Mouse (Mus musculus): ENCODE measurements around the gene Aff4. TPM values are rescaled to one million over a fixed set of nuclear protein-coding genes. Genes with fewer than 3 reads are reported as not detected.
"Not testable (repeated sequence)": the region's sequence is repeated elsewhere in the genome, so short reads cannot be mapped to it uniquely, and the experiment has no call there.

The Aff4 gene
- 100 to 1,000 TPM; 157 to 221 TPM for total RNA-seq (2021)

DNA sequence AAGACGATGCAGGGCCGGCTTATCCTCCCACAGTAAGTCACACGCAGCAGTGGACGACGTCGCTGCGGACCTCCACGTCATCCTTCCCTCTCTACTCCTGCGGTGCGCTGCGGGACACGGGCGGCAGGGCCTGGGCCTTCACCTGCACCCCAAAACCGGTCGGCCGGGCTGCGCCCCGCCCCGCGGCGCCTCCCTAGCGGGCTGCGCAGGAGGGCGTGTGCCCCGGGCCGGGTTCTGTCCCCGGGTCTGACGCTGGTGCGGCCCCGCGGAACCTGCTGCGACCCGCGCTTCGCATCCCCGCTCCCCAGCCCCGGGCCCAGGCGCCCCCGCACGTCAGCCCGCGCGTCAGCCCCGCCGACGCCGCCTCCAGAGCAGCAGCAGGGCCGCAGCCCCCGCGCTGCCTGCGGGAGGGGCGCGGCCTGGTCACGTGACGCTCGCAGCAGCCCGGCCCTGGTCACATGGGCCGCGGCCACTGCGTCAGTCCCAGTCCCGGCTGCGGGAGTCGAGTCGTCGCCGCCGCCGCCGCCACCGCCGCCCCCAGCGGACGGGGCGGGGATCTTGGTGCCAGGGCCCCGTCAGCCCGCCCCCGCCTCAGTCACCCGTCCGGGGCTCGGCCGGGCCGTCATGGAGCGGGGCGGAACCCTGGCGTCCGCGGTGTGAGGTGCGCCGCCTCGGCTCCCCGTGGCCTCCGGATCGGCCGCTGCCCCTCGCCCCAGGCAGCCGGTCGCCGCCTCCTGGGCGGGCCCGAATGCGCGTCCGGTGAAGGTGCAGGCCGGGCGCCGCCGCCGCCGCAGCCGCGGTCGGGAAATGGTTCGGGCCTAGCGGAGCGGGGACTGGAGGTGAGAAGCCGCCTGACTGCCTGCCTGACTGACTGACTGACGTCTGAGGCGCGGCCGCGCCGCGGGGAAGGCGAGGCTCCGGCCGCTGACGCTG, at the start of gene Aff4:
TSS of gene Aff4 (plus strand) at position 543 of the 933 bp plus-strand sequence.
- intact Hi-C loops (cut with DNase I) = loop anchor here (2.0 kb wide), 2 partner anchors 26 to 50 kb away; partner anchors contain the start of genes Hspa4 and Zcchc10
- DNase-seq (ENCODE audit: low spot score in 2 of 2) = peak; percentile 88 to 94

DNA sequence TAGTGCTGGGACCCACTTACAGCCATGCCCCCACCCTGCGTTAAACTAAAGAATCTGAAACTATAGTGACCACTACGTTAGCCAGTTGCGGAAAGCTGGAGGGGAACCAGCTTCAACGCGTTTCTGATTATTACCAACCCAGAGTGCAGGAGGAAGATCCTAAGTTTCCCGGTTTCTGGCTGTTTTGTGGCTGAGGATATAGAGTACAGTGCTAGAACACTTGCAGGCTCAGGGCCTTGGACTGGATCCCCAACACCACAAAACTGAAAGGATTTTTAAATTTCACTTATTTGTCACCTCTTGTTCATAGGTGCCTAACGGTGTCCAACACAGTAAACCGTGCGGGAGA, 49.5 kb upstream of the Aff4 start:
- intact Hi-C loops (cut with DNase I) = loop anchor here (2.0 kb wide), 1 partner anchor 50 kb away; the partner anchor contains the start of gene Aff4
- DNase-seq (ENCODE audit: low spot score in 2 of 2) = no peak

GRCm38 (mm10) chr11:53304044-53304840, 46.4 kb upstream of the Aff4 start:
- DNase-seq (ENCODE audit: low spot score in 2 of 2) = no peak
- intact Hi-C loops (cut with DNase I) = no loop called here

DNA sequence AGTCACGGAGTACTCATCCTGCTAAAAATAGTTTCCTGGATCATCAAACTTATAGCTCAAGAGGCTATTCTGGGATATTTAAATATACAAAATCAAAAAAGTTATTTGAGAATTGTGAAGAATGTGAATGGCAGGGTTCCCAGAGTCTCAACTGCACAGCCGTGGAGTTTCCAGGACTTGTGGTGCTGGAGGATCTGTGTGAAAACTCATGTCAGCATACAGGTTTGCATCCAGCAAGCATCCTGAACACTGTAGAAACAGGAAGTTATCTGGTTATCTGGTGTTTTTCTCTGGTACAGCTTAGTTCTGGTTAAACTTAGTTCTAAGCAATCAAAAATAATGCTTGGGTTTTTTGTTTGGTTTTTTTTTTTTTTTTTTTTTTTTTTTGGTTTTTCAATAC, 43.7 kb upstream of the Aff4 start:
- intact Hi-C loops (cut with DNase I) = no loop called here
- no peak for DNase-seq (ENCODE audit: low spot score in 2 of 2)

- no peak for DNase-seq (ENCODE audit: low spot score in 2 of 2)
- intact Hi-C loops (cut with DNase I) = no loop called here
These were observed 43.0 kb upstream of the Aff4 start for GRCm38 (mm10) chr11:53307558-53308065.

GRCm38 (mm10) chr11:53308251-53308864, 42.3 kb upstream of the Aff4 start:
- no peak for DNase-seq (ENCODE audit: low spot score in 2 of 2)
- intact Hi-C loops (cut with DNase I) = no loop called here

- no peak for DNase-seq (ENCODE audit: low spot score in 2 of 2)
- intact Hi-C loops (cut with DNase I) = no loop called here
These were observed 41.7 kb upstream of the Aff4 start for GRCm38 (mm10) chr11:53308884-53309310.

GRCm38 (mm10) chr11:53311385-53311784, 39.2 kb upstream of the Aff4 start:
- no peak for DNase-seq (ENCODE audit: low spot score in 2 of 2)
- intact Hi-C loops (cut with DNase I) = no loop called here

DNA sequence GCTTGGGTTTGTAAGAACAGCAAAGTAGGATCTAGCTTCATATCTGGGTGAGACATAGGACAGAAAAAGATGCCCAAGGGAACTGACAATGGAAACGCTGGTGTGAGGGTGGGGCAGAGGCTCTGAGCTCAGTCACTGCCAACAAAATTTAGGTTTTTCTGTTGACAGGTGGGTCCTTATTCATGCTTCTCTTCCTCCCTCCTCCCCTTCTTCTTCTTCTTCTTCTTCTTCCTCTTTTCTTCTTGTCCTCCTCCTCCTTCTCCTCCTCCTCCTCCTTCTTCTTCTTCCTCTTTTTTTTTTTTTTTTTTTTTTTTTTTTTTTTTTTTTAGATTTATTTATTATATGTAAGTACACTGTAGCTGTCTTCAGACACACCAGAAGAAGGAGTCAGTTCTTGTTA, 37.8 kb upstream of the Aff4 start:
- DNase-seq (ENCODE audit: low spot score in 2 of 2) = not testable (repeated sequence)

GRCm38 (mm10) chr11:53314770-53315173, 35.9 kb upstream of the Aff4 start:
- intact Hi-C loops (cut with DNase I) = no loop called here
- DNase-seq (ENCODE audit: low spot score in 2 of 2) = no peak

More for the DNA sequence above, 37.8 kb upstream of the Aff4 start:
- intact Hi-C loops (cut with DNase I) = not testable (repeated sequence)

GRCm38 (mm10) chr11:53316996-53317395, 33.6 kb upstream of the Aff4 start:
- DNase-seq (ENCODE audit: low spot score in 2 of 2) = peak in 1 of 2 experiments; percentile 19
- intact Hi-C loops (cut with DNase I) = no loop called here

DNA sequence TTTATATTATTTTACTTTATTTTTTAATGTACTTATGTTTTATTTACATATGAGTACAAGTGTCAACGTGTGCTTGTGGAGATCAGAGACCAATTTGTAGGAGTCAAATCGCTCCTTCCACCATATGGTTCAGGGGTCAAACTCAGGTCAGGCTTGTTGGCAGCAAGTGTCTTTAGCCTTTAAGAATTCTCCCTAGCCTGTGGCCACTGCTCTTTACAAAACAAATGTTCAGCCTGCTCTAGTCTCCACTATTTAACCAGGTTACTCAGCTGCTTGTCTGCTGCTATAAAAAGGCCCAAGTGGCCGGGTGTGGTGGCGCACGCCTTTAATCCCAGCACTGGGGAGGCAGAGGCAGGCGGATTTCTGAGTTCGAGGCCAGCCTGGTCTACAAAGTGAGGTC, 32.6 kb upstream of the Aff4 start:
- no peak for DNase-seq (ENCODE audit: low spot score in 2 of 2)

DNA sequence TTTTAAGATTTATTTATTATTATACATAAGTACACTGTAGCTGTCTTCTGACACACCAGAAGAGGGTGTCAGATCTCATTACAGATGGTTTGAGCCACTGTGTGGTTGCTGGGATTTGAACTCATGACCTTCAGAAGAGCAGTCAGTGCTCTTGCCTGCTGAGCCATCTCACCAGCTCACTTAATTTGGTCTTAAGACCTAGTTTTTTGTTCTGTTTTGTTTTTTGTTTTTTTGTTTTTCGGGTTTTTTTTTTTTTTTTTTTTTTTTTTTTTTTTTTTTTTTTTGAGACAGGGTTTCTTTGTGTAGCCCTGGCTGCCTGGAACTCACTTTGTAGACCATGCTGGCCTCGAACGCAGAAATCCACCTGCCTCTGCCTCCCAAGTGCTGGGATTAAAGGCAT, 32.1 kb upstream of the Aff4 start:
- DNase-seq (ENCODE audit: low spot score in 2 of 2); intact Hi-C loops (cut with DNase I): not testable (repeated sequence)

More for the DNA sequence above, 32.6 kb upstream of the Aff4 start:
- intact Hi-C loops (cut with DNase I) = no loop called here

GRCm38 (mm10) chr11:53319867-53320266, 30.8 kb upstream of the Aff4 start:
- DNase-seq (ENCODE audit: low spot score in 2 of 2); intact Hi-C loops (cut with DNase I): not testable (repeated sequence)

GRCm38 (mm10) chr11:53324512-53324968, 26.1 kb upstream of the Aff4 start, which contains the start of gene Zcchc10:
Gene Zcchc10, plus strand, starts transcription at chr11:53324679.
- intact Hi-C loops (cut with DNase I) = loop anchor here (2.0 kb wide), 1 partner anchor 26 kb away; the partner anchor contains the start of gene Aff4
- DNase-seq (ENCODE audit: low spot score in 2 of 2) = peak; percentile 81 to 87

DNA sequence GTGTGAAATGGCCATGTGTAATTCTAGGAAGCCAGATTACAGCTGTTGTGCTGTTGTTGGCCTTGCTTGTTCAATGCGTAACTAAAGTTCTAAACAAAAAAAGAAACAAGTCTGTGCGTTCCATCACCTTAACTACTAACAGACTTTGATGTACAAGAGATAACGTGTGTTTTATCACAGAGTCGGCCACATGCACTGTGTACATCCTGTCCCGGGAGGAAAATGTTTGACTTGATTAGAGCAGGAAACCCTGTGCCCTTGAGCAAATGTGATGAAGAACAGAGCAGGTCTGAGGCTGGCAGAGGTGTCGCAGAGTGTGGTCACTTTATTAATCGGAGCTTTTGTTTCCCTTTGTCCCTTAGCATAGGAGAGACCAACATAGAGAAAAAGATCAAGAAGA, 20.3 kb upstream of the Aff4 start:
- intact Hi-C loops (cut with DNase I) = no loop called here
- no peak for DNase-seq (ENCODE audit: low spot score in 2 of 2)

DNA sequence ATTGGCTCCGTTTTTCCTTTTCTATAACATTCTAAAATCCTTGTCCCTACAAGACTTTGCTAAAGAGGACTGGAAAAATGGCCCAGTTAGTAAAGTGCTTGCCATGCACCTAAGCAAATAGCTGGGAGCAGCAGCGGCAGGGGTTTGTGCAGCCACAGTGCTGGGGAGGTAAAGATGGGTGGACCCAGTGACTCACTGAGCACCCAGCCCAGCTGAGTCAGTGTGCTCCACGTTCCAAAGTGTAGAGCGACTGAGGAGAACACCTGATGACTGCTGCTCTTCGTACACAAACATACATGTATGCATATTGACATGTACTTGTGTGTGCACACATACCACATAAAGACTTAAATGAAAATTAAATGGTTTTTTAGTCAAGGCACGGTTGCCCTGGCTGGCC, 19.5 kb upstream of the Aff4 start:
- DNase-seq (ENCODE audit: low spot score in 2 of 2) = no peak
- intact Hi-C loops (cut with DNase I) = no loop called here

GRCm38 (mm10) chr11:53332076-53332680, 18.5 kb upstream of the Aff4 start:
- intact Hi-C loops (cut with DNase I) = no loop called here
- DNase-seq (ENCODE audit: low spot score in 2 of 2) = no peak
